Mouse (Mus musculus) WW6 (cell line): Measurements from ENCODE around the gene Jak3.

Experiments used
- DNase-seq: peaks from one replicate; pipeline ENCODE4 v3.0.0-alpha.2; 2013; ENCODE audit warnings: low read depth, low spot score

Jak3 gene

DNA sequence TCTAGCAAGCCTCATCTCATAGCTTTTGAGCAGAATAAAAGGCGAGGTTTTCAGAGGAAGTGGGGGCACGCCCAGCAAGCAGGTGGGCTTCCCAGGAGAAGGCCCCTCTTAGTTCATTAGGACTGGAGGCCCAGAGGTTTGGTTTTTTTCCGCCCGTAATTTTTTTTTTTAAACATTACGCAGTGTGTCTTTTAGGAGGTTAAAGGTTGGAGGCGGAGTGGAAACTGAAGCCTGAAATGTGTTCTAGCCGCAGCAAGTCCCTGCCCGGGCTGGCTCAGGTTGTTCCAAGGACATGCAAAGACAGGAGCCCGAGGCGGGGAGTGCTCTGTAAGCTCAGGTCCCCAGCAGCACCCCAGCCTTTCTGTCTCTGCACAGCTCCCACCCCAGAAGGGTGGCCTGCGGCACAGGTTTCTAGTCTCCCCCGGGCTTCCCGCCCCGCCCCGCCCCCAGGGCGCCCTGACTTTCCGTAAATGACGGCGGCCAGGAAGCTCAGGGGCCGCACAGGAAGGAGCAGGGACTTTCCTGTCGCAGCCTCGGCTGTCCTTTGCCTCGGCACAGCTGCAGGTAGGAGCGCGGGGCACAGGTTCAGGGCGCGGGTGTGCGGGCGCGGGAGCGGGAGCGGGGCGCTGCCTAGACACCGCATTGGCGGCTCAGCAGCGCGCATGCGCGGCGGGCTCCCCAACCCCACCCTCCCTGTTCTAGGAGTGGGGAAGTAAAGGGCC, at the start of gene Jak3:
Gene Jak3 (plus strand): TSS at position 277 of the 722 bp plus-strand sequence.
- DNase-seq, result no peak

DNA sequence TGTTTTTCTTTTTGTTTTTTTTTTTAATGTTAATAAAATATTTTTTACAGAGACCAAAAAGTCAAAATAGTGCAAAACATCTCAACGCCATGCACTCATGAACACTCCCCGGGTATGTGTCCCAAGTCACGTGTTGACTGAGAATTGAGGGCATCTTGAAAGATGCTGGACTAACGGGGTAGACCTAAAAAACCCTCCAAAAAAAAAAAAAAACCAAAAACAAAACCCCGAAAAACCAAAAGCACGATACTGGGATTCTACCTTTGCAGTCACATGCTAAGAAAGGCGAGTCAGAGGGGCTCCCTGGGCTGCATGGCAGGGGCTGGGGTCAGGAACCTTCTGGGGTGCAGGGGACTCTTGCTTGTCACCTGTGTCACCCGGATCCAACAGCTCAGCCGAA, 49.3 kb upstream of the Jak3 start:
- DNase-seq, result no peak

DNA sequence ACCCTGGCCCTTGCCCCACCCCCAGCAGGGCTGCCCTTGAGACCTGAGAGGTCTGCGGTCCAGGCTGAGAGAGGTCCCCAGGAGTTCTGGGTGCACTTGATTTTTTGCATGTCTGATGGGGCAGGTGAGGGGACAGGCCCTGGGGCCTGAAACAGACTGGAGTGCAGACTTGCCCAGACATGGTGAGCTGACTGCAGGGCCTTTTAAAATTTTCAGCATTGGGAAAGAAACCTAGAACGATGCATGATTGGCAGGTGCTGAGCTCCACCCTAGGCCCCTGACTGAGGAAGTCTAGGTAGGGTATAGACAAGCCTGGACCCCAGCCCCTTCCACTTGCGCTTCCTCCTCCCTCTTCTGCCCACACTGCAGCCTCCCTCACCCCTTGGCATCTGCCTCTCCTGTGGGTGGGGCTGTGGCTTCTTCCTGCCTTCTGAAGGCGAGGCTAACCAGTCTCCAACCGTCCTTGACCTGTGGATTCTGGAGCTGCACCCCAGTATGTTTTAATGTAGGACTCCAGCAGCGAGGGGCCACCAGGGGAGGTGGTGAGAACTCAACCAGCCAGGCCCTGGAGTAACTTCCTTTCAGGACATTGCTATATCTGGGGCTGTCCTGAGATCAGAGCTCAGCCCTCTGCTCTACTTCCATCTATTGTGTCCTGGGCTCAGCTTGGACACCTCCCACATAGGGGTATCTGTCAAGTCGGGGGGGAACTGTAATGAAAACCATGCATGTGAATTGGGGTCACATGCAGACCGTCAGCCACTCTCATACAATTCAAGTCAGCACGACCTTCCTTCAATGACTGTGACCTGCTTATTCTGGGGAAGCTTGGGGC, 48.6 kb upstream of the Jak3 start:
- no peak for DNase-seq

DNA sequence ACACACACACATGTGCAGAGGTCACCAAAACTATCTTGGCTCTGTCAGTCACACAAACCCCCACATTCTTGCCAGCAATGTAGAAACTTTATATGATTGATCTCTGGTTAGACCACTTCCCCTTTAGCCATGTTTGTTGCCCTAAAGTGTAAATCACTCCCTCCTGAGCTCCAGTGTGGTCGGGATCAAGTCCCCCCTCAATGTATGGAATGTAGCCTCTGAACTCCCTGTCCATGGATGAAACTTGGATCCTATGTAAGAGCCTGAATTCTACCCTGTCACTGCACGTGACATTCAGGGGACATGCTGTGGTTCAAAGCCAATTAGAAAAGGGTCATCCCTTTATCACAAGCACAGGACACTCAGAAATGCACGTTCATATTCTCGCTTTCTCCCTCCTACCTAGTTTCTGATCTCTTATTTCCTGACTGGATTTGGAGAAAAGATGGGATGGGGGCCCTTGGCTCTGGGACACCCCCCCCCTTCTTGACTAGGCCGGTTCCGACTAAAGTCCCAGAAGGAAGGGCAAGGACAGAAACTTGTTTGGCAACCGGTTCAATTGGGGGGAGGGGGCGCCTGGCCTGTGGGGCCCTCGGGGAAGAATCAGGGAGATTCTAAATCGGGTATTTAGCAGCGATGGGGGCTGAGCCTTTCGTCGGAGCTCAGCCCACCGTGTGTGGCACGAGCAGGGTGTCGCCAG, 47.5 kb upstream of the Jak3 start:
- DNase-seq, result no peak

DNA sequence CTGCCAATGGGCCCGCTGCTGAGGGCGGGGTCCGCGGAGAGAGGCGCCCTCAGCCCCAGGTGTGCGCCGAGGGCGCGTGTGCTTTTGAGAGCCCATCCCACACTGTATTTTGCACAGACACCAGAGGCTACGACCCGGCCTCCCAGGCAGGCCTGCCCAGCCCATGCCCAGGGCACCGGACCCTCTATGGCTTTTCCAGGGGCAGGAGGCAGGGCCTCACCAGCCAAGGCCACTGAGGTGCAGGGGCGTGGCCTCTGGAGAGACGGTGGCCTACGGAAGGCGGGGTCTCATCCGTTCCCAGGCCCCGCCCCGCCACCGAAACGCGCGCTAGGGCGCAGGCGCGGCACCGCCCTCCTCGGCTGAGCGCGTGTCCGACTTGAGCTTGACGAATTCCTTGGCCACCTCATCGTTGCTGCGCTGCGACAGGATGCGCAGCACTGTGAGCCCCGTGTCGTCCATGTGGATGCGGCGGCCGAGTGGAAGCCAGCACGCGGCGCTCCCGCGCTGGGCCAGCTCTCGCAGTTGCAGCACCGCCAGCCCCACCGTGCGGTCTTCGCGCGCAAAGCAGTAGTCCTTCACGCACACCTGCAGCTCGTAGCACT, 46.9 kb upstream of the Jak3 start:
- peak; percentile 90 for DNase-seq

DNA sequence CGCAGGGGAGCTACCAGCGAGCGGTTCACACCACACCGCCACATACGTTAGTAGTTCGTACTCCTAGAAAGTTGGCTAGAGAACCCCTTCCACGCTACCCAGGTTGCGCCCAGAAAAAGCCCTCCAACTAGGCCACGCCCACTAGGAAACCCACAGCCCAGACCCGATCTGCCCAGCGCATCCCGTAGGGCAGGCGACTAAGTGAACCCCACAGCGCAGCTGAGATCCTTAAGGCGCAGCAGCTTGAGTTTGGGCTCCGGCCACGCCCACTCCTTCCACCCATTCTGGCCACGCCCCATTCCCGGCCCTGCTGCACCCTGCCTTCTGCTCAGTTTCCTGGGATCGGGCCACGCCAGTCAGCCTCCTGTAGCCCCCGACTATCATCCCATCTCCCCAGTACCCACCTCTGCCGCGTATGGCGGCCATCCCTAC, 46.3 kb upstream of the Jak3 start:
- peak; percentile 61 for DNase-seq

DNA sequence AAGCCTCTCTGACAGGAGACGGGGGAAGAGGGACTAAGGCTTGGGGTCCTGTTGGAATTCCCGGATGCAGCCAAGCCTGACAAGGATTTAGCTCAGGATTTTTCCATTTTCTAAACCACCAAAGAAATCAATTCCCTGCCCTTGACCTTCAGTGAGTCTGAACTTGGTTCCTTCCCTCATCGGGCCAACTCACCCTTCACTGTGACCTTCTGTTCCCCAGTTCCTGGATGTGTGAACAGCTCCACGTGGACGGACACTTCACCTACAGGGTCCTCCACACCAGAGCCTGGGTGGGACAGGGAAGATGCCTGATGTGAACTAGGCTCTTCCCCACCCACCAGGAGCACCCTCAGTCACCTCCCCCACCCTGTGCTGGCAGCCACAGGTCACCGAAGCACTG, 45.3 kb upstream of the Jak3 start:
- no peak for DNase-seq

DNA sequence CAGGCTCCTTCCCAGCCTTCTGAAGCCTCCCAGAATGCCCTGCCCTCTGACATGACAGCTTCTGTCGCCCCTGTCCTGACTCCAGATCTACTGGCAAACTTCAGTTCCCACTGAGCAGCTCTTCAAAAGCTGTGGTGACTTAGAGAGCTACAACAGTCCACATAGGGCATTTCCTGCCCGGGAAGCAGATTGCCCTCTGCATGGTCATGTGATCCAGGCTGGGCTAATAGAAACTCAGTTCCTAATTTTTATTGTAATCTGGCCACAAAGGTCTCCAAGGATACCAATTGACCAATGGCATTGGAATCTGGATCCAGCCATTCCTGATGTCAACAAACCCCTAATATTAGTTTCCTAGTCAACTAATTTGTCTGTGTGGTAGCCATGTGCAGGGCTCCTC, 44.2 kb upstream of the Jak3 start:
- DNase-seq, result no peak

DNA sequence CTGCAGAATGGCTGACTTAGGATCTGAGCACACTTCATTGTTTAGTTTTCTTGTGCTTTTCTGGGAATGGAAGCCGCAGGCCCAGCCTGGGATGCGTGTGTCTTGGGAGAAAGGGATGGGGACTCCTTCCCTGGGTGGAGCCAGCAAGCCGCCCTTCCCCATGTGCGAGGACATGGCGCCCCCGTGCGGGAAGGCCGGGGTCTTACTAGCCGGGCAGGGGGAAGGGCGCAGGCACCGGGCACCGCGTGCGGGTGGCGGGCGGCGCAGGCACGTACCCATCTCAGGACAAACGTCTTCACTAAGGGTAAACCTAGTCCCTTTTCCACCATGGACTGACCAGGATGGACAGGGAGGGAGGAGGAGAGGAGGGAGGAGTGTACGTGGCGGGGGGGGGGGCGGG, 42.9 kb upstream of the Jak3 start:
- DNase-seq, result peak; percentile 72

DNA sequence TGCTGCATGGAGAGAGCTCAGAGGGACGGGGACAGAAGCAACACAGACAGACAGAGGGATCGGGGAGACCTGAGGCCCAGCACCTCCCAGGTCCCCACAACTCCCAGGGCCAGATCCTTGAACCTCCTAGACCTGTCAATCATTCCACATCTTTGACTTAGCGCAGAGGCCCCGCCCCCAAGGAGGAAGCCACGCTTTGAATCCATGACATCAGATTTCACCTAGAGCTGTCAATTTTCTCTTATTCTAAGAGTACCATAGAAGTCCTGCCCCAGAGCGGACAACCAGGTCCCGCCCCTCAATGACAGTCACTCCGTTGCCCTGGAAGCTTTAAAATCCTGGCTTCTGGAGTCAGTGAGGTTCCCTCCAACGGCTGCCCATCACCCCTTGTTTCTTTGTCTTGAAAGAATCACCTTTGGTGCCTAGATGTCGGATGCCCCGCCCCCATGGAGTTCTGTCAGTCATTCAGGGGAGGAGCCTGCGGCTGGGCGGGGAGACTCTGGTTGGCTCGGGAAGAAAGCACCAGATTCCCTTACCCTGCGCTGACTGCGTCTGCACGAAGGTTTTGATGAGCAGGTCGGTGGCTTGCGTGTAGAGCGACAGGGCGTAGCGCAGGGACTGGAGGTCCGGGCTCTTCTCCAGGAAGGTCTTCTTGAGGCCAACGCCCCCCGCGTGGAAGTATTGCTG, 42.0 kb upstream of the Jak3 start:
- DNase-seq, result peak; percentile 84

DNA sequence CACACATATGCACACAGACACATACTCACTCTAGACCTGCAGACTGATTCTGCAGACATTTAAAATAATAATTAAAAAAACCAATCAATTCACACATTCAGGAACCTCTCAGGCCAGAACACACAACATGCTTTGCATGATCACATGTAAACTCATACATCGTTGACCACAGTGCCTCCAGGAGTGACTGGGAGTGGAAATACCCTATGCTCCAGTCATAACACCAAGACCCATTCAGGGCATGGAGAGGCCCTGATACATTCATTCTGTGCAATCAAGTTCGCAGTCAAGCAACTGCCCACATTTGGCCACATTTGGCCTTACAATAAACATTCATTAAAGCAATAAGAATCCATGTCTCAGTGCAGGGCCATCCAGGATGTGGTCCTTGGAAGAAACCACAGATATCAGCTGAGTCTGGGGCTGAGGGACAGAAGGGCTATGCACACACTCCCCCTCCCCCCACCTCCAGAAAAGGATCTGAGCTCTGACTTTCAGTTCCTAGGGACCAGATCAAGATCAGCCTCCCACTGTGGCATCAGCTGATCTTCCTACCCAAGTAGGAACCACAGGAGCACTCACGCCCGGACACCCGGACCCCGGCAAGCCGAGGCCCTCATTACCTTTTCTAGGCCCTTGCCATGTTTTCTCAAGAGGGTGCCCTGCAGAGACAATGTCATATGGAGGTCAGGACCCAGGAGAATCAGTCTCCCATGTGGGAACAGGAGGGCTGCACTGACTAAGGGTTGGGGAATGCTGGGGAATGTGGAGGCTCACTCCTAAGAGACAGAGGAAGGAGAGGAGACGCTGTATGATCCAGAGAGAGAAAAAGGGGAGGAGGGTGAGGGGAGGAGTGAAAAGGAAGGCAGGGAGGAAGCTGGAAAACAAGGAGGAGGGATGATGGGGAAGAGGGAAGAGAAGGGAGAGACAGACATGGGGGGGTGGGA, 38.7 kb upstream of the Jak3 start:
- no peak for DNase-seq

DNA sequence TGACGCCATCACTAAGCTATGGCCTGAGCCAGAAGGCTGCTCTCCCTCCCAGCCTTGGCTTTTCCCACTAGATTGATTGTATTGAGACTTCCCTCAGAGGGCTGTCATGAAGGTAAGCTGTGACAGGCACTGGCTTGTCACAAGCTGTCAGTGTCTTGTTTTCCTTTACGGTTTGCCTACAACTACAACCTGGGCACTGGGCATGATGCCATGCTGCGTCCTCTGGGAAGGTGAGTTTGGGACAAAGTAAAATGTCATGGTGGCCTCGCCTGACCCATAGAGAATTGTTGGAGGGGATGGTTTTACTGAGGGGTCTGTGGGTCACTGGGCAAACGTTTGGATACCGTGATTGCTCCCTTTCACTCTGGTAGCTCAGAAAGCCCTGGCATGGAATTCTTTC, 37.8 kb upstream of the Jak3 start:
- no peak for DNase-seq

DNA sequence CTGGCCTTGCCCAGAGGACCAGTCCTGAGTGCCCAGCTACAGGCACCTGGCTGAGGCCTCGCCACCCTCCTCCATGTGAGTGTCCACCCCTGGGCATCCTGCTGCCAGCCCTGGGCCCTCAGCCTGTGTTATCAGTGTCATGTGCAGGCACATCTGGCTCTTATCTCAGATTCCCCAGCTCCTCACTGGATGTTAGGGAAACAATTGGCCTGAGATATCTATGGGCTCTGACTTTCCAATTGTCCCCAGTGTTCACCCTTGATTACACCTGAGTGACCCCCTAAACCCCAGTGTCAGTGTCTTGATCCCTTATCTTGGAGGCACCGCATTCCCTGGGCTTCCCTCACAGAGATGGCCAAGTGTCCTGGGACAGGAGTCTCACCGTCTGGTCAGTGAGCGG, 36.8 kb upstream of the Jak3 start:
- no peak for DNase-seq

DNA sequence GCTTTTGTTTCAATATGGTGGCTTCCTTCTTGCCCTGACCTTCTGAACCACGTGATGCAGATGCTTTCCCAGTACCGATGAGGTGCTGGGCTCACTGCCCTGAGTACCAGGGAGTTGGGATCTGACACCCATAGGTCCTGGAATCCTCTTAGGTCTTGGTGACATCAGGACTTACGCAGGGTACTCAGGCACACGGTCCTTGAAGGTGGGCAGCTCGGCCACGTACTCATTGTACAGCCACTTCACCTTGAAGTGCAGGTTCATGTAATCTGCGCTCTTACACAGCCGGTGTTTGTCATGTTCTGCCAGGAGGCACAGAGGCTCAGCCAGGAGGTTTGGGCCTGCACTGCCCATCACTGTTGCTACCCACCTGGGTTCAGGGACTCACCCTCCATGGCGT, 30.6 kb upstream of the Jak3 start:
- DNase-seq, result no peak

DNA sequence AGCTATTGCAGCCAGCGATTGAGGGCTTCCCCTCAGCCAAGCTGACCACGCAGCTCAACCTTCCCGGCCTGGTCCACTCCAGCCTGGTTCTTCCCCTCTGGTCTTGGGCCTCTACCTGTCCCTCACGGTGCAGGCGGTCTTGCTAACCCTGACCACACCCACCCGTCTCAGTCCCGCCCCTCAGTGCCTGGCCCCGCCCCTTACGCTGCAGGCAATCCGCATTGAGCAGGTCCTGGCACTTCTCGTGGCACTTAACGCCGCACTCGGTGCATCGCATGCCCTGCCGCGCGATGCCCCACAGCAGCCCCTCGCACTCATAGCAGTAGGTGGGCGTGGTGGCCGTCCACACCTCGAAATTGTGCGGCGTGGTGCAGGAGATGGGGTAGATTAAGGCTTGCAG, 21.5 kb upstream of the Jak3 start:
- peak; percentile 72 for DNase-seq

DNA sequence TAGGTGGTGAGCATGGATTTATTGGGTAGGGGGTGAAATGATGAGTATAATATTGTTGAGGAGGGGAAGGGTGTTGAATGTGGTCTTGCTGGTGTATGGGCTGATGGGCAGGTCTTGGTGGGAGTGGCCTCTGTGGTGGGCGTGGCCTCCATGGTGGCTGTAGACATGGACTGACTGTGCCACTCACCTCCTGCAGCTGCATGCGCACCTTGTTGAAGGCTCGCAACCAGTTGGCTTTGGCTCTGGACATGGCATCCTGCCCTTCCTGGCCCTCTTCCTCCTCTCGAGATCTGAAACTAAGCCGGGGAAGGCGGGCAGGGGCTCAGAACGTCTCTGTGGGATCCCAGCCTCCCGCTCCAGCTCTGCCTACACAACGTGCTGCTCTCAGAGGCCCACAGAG, 18.3 kb upstream of the Jak3 start:
- DNase-seq, result no peak

DNA sequence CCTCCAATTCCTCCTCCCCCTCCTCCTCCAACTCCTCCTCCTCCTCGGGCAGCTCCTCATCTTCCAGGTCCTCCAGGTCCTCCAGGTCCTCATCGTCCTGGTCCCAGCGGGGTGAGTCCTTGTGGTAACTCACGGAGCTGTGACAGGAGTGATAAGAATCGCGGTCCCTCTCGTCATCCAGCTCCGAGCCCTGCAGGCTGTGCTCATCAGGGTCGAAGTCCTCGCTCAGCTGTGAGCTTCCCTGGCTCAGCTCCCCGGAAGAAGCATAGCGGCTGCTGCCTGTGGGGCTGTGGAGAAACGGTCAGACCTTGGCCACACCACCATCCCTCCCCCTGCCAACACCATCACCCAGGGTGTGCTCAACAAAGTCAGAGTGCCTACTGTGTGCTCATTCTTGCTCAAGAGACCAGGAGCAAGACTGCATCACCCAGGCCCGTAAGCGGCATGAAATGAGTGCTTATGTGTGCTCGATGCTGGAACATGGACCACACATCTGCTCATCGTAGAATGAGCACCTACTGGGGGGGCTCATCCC, 17.5 kb upstream of the Jak3 start:
- DNase-seq, result no peak

DNA sequence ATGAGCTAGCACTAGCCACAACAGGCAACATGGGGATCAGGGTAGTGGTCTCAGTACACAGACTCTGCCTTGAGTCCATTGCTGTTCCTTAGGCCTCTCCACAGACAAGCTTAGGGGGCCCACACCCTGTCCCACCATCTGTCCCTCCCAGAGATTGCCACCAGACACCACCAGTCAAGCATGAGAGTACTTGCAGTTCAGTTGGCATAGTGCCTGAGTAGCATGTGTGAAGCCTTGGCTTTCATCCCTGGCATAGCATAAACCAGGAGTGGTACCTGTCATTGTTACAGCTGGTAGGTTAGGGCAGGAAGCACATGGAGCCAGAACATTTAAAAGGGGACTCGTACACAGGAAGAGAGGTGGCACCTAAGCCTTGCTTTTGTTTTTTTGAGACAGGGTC, 16.3 kb upstream of the Jak3 start:
- DNase-seq, result no peak

DNA sequence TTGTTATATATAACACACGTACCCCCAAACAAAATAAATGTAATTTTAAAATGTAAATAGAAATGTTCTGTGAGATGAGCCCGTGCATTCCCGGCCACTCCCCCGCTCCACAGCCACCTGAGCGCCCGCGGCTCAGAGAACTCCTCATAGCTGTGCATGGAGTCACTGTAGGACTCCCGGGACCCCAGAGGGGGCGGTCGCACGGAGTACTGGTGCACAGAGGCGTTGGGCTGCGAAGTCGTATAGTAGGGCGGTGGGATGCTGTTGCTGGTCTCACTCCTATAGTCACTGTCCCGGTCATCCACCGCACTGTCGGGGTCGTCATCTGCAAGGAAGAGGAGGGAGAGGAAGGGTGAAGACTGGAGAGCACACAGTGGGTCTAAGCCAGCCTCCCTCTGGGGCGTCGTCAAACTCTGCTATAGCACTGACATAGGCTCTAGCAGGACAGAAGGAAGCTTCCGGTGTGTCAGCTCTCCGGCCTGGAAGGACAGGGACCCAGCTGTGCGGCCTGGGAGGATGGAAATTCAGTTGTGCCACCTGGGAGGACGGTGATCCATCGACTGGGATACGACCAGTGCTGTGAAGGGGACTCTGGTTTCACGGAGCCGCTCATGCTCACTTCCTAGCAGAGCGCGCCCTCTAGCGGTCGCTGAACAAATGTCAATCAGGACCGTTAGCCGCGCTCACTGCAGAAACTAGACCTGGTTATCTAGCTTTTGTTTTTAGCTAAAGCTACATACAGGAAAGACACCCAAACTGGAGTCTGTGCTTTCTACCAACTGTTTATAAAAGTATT, 15.6 kb upstream of the Jak3 start:
- DNase-seq, result peak; percentile 73
